Mouse (Mus musculus): ENCODE measurements at regions not wholly inside any gene's neighbourhood (a gene's known extent, or its start where the extent isn't known, plus 50 kb on each side); places are given as distances from the start of the nearest gene placed in this dataset.

DNA sequence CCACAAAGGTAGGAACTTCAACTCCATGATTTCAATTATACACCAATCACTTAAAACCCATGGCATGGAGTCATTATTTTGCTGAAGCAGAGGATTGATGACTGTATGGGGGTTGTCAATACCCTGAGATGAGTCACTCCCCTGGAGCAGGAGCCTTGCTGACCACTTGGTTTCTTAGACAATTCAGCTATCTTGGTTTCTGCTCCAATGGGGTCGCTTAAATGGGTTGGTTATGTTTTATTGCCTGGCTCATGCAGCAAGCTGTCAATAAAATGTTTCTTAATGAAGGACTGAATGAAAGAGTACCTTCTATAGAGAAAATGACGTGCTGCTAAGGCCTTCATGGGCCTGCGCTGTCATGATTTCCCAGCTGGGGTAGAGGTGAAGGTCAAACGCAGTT lies 110.0 kb upstream of the Prickle1 start:
- no peak for DNase-seq (ENCODE audit: low spot score in 2 of 2)

DNA sequence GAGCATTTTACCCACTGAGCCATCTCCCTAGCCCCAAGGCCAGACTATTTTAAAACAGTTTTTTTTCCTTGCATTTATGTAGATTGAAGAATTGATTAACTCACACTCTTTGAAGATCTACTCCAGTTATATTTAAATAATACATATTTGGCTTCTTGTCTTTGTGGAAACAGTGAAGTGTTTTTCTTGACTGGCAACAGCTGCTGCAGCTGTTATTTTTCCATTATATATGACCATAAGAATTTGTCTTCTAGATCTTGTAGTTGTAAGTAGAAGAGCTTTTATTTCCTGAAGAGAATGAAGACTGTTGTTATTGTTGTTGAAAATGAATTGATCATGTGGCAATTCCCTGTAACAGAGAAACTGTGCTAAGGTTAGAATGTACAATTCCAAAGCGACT lies 109.4 kb upstream of the Prickle1 start:
- no peak for DNase-seq (ENCODE audit: low spot score in 2 of 2)

DNA sequence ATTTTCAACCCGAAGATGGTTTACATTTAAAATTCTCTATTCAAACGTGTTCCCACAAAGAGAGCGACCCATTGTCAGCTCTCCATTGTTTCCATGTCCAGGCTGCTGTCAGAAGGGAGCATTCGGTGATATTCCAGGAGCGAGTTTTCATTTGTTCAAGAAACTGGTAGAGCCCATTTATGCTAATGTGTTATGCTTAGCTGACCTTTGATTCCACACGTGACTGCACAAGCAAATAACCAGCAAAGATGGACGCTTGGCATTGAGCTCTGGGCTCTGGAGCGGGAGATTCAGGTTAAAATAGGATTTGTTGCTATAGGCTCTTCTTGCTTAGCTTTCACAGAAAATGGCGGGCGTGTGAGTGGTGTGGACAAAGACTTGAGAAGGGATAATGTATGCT lies 105.3 kb upstream of the Prickle1 start:
- DNase-seq (ENCODE audit: low spot score in 2 of 2), result no peak

DNA sequence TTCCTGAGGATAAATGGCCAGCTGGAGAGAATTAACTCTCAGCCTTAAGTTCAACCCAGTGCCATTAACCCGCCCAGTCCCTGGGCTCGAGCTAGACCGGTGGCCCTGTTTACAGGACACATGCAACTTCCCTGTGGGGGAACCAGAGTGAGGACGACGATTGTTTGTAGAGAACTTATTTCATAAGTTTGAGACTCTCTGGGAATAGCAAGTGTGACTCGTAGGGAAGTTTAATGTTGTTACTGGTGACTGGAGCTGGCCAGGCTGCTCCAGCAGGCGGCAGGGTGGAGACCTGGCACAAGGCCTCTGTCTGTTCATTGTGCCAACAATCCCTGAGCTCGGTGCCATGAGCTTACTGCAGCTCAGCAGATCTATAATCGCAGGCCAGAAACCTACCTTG lies 104.3 kb upstream of the Prickle1 start:
- no peak for DNase-seq (ENCODE audit: low spot score in 2 of 2)

DNA sequence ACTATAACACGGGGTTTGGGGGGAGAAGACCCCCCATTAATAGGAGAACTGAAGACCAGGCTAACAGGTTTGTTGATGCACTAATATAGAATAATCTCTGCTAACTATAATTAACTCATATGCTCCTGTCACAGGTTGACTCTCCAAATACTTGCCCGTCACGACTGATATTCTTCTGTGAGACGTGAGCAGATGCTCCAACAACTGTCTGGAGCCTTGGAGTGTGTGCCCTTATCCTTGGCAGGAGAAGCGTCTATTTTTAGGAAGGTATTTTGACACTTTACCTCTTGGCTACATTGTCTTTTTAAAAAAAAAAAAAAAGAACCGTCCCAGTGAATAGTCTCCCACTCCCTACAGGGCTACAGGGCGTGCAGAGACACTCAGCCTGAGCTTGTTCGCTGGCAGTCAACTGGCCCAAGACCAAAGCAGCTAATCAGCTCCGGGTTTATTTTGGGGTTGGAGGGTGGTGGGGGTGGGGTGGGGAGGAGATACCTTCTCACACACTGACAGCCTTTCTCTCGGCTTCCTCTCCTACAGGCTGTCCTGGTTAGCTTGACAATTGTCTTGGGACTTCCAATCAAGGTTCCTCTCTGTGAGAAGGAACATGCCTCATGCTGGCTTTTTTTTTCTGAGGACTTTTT lies 102.6 kb upstream of the Prickle1 start:
- no peak for DNase-seq (ENCODE audit: low spot score in 2 of 2)

DNA sequence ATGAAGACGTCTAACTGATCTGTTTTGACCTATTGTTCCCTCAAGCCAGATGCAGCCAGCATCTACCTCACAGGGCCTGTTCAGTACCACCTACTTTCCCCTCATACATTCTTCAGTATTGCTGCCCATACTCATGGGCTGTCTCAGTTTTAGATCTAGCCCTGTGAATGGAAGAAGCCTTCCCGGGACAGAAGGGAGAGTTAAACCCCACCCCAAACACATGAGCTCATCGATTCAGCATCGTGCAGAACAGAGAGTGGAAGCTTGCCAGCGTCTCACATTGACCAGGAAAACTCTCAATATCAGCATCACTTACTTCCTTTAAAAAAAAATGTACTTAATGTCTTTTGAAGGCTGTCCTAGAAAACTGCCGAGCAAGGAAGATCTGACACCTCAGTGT lies 95.0 kb upstream of the Prickle1 start:
- DNase-seq (ENCODE audit: low spot score in 2 of 2), result no peak

DNA sequence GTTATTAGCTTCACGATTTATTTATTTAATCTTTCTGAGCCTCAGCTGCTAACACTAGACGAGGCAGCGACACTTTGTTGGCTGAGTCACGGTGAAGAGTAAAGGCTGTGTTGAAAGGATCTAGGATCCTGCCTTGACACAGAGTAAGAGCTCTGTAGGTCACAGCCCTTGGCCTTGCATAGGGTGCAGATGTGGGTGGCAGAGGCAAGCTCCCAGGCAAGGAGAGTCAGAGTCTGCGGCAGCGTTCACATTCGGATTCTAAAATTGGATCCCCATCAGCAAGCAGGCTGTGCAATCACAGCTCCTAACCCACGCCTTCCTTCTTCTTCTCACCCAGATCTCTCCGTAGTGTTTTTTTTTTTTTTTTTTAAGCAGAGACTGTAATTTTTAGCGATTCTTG lies 94.3 kb upstream of the Prickle1 start:
- no peak for DNase-seq (ENCODE audit: low spot score in 2 of 2)

DNA sequence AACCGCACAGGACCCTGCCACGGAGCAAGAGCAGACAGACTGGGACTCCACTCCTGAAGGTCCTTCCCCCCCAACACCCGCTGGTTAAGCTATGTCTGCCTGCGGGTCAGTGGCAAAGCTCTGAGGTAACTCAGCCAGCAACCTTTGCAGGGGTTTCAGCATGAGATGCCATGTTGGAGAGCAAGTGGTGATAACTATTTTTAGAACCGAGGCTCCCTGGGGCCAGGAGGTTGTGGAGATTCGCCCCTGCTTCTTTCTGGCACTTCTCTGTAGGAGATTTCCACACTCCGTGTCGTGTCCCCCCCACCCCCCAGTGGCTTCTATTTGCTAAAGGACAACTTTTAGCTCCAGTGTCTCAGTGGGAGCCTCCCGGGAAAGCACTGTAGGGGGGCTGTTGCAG lies 90.7 kb upstream of the Prickle1 start:
- DNase-seq (ENCODE audit: low spot score in 2 of 2), result no peak

DNA sequence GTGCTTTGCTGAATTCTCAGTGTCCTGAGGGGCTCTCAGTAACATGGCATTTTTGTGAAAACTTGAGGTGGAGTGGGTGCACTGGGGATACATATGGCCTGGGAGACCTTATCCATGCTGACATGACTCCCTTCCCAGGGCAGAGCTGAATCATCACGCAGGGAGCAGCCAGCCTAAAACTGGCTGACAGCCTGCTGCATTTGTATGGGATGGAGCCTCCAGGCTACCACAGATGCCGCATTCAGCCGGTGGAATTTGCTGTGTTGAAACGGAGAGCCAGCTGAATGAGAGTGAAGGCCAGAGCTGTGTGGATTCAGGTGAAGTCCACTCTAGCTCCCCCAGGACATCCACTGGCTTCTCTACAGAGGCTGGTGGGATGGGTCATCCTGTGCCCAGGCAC lies 85.9 kb upstream of the Prickle1 start:
- no peak for DNase-seq (ENCODE audit: low spot score in 2 of 2)

DNA sequence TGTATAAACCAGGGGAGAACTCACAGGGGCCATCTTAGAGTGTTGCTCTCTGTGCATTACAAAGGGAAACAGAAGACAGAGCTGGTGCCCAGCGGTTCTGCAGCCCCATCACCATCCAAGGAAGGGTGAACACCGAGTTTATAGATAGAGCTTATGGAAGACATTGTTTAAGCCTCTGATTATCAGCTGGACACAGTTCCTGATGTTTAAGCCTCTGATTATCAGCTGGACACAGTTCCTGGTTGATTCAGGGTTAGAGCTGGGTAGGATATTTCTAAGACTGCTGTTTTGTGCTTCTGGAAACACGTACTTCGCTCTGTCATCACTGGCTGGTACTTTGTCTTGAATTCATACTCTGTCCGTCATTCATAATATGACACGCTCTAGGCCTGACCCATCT lies 79.9 kb upstream of the Prickle1 start:
- no peak for DNase-seq (ENCODE audit: low spot score in 2 of 2)

DNA sequence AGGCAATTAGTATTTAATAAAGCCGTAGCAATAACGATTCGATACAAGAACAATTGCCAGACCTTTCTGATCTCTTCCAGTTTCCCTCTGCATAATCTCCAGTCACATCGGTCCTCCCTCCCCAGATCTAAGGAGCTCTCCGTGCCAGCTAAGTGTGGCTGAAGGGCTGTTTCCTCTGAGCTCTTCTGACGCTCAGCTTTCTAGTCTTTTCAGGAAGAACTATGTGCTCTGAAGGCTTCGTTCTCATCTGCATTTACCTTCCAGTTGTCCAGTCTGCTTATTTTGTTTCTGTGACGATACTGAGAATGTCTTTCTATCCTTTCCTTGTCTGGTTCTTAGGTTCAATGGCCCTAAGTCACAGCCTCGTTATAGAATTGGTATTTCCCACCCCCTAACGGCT lies 78.3 kb upstream of the Prickle1 start:
- no peak for DNase-seq (ENCODE audit: low spot score in 2 of 2)

DNA sequence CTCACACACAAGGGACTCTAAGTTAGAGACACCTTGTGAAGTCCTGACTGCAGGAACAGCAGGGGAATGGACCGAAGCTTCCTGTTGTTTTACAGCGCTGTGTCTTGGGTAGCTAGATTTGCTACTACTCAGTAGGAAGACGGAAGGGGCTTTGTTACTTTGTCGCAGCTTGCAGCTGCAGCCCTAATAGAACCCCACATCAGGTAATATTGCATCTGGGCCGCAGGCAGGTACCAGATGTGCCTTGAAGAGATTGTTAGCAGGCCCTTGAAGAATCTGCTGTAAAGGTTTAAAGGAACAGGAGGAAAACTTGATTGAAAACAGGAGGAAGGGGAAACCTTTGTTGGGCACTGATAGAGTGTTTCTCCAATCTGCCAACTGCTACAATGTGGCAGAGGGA lies 68.2 kb upstream of the Prickle1 start:
- no peak for DNase-seq (ENCODE audit: low spot score in 2 of 2)

DNA sequence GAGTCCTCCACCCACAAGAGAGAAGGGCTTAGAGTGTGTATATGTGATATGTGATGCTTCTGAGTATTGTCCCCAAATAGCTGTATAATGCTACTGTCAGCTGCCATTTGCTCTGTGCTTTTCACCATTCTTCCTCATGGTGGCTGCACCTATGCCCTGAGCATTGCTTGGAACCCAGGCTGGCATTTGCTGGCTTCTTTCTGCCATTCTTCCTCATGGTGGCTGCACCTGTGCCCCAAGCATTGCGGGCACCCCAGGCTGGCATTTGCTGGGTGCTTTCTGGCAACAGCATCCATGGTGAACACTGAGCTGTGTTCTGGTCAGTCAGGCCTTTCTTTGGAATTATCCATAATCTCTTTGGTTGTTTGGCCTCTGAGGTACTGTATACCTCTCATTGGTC lies 66.9 kb upstream of the Prickle1 start:
- DNase-seq (ENCODE audit: low spot score in 2 of 2), result no peak

DNA sequence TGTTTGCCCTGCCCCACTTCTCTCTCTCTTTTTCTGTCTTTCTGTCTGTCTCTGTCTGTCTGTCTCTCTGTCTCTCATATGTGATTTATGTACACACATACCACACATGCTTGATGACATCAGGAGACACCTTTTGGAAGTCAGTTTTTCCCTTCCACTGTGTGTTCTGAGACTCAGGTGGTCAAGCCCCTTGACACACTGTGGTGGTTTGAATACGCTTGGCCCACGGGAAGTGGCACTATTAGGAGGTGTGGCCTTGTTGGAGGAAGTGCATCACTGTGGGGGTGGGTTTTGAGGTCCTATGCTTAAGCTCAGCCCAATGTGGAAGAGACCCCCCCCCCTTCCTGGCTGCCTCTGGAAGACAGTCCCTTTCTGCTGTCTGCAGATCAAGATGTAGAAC lies 66.1 kb upstream of the Prickle1 start:
- no peak for DNase-seq (ENCODE audit: low spot score in 2 of 2)

DNA sequence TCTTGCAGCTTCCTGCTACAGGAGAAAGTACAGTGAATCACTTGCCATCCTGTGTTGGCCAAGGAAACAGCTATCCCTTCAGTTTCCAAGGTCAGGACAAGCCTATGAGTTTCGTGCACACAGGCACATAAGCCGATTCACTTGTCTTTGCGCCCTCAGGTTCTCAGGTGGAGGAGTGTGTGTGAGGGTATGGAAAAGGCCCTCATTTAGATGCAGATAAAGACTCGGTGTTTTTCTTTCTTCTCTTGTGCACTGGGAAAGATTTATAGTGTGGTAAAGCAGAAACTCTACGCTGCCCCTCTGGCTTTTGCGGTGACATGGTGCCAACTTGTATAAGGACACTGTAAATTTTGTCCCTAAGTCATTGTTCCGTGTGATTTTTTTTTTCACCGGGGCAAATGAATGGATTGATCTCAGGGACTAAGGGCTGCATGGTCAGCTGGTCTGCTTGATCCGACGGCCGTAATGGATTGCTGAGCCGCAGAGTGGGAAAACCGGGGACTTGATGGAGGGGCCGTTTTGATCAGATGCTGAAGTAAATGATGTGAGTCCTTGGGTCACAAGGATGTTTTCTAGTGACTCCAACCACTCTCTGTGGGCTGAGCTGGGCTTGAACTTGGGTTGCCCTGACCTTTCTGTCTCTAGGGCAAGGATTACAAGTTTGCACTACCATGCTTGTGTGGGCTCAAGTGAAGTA lies 65.4 kb upstream of the Prickle1 start:
- no peak for DNase-seq (ENCODE audit: low spot score in 2 of 2)

DNA sequence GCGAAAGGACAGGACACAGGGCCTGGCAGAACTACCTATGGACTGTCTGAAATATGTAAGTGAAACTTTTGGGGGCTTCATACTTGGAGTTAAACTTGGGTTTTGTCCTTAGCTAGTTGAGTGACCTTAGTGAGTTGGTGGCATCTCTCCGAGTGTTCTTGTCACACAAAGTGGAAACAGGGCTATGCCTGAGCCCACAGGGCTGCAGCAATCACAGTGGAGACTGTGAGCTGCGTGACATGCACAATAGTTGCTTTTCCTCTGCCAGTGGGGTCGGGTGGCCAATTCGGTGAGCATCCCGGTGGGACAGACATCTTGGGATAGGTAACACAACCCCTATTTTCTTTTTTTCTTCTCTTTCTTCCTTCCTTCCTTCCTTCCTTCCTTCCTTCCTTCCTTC lies 61.5 kb upstream of the Prickle1 start:
- DNase-seq (ENCODE audit: low spot score in 2 of 2), result no peak

DNA sequence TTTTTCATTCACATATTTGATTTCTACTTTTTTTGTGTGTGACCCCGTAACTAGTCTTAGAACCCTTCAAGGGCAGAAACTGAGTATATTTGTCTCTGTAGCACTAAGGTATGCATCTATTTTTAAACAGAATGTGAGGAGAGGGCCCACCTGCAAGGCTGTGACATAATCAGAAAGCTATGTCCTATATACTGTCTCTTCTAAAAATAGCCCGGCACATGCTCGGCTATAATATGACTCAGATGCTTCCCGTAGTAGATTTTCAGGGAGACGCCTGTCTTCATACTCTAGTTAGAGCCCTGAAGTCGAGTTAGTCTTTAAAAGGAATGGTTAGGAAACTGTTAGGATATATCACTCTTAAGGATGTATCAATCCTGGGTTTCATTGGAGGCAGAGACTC lies 61.0 kb upstream of the Prickle1 start:
- DNase-seq (ENCODE audit: low spot score in 2 of 2), result no peak

DNA sequence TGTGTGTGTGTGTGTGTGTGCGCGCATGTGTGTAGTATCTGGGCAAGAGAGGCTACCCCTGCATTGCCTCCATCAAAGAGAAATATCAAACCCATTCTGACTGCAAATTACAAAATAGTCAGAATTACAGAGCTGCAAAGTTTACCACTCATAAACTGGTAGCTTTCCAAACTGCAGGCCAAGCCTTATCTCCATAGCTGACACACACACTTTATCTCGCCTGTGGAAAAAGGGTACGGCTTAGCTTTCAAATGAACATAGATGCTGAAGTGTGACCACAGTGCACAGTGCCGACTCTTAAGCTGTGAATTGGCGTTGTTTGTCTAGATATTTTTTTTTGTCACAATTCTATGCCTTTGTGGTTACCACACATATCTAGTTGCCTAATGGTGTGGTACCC lies 60.1 kb upstream of the Prickle1 start:
- no peak for DNase-seq (ENCODE audit: low spot score in 2 of 2)

DNA sequence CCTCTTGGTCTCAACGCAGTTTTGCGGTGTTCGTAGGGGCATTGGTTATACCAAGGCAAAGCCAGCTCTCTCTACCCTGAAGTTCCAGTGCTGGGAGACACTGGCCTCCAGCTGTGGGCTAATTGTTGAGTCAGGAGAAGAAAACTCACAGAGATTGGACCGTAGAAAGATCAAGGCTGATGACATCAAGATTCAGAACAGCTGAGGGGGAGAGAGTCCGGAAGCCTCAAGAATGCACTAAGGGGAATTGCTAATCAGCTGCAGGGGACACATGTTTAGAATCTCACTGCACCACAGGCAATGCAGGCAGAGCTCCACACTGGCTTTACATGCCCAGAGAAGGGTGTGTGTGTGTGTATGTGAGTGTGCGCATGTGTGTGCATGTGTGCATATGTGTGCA lies 59.6 kb upstream of the Prickle1 start:
- no peak for DNase-seq (ENCODE audit: low spot score in 2 of 2)

DNA sequence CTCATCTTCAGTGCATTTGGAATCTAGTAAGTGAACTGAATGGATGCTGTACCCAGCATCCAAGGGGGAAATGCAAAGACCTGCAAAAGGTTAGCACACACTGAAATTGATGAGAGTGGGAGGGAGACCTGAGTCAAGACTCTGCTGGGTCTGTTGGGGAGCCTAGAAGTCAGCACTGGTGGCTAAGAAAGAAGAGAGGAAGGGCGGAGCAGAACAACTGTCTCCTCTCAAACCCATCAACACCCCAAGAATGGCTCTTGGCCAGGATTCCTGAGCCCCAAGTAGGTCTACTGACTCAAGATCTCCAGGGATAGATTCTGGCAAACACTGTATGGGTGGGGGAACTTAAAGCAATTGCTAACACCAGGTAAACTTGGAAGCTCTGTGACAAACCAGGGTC lies 57.7 kb upstream of the Prickle1 start:
- no peak for DNase-seq (ENCODE audit: low spot score in 2 of 2)

DNA sequence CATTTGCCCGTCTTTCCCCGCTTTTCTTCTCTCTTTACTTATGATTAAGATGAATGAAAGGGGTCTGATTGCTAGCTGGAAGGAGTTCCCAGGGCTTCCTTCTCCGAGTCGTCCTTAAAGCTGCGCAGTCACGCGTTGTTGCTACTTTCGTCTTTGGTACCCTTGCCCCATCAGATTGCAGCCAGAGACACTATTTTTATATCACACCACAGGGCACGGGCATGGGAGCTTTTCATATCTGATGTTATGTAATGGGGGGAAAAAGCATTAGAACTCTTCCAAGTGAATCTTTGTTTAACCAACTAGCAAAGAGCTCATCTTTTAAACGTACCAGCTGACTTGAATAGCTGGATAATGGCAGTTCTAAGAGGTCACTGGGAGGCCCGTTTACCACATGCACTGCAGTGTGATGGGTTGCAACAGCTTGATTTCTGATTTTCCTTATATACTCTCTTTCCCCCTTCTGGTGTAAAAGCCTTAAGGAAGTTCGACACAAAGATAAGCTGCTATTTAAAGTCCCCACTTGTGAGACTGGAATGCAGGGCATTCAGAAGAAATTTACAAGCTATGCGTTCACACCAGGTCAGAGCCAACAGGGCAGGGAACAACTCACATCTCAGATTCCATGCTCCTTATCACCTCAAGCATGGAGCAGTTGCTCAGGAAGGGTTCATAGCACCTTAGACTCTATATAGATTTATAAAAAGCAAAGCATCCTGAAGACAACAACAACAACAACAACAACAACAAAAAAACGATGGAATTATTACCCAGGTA lies 55.5 kb upstream of the Prickle1 start:
- no peak for DNase-seq (ENCODE audit: low spot score in 2 of 2)

DNA sequence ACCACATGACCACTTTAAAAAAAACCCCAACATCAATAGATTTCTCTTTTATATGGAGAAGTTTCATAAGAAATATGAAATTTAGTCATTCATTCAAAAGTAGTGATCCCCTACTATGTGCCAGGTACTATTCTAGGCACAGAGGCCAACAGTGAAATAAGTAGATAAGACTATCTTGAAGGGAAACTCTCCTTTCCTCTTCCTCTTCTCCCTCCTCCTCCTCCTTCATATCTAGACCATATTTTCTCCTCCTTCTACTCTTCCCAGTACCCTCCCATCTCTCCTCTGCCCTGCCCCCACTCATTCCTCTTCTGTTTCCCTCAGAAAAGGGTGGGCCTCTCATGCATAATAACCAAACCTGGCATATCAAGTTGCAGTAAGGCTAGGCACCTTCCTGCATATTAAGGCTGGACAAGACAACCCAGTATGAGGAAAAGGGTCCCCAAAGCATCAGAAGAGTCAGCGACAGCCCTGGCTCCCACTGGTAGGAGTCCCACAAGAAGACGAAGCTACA lies 54.4 kb upstream of the Prickle1 start:
- no peak for DNase-seq (ENCODE audit: low spot score in 2 of 2)

DNA sequence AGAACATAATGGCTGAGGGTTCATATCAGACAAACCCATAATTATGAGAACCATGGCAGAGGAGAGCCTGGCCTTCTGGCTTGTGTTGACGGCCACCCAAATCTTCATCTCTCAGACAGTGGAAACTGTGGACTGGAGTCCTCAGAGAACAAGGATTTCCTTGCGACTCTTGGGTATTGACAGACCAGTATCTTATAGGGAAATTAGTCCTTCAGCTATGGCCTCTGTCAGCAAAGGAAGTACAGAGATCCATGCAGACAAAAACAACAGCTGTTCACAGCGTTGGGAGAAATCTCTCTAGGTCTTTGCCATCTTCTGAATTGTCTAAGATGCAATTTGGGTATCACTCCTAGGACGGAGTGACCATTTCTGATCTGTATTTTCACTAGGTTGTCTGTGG lies 53.0 kb upstream of the Prickle1 start:
- DNase-seq (ENCODE audit: low spot score in 2 of 2), result no peak
